Mouse (Mus musculus): ENCODE results near the gene Dus4l.
"Not testable (repeated sequence)": the region's sequence is repeated elsewhere in the genome, so short reads cannot be mapped to it uniquely, and the experiment has no call there.

The Dus4l gene

DNA sequence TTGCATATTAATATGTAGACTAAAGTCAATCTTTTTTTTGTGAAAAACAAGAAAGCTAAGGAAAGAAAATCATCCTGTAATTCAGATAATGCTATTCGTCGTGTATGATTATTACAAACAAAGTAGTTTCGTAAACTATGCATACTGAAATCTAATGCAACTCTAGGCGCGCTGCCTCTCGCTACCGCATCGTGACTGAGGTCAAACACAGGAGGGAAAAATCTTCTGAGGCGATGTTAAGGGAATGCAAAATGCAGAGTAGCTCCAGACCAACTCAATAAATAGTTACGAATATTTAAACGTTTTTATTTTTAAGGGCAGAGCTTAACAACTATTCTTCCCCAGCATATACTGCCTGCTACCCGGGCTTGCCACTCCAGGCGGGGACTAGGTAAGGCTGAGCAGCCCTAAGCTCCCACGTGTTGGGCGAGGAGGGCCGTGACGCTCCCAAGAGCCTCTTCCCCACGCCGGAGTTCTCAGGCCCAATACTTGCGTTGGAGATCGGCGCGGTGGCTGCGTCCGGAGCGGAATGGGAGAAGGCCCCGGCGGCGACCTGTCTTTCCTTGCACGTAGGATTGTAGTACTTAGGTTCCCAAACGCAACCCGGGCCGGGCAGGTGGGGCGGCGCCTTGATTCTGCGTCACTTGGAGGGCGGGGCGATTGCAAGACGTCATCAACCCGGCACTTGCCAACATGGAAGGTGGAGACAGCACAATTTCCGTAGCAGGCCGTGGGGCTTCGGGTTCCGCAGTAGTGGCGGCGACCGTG, at the start of gene Dus4l, which contains the start of gene Cog5:
Dus4l (minus strand) TSS at position 630 of the 768 bp plus-strand sequence.
Cog5 (plus strand) TSS at position 673 of the 768 bp plus-strand sequence.
- DNase-seq: peak; percentile 100

DNA sequence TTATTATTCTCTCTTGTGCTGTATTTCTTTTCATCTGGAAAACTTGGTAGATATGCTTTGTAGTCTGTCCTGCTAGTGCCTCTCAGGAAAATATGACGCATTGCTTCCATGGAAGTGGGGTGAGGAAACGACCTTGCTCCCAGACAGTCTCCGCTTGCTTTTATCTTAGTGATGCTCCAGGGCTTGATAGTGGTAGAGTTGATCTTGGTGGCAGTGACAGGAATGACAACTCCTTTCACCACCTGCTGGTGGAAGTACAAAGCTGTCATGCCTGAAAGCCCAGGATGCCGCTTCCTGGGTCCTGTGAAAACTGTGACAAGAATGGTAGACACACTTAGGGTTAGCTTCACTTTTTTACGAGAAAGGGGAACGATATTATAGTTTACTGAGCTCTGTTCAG, 49.3 kb upstream of the Dus4l start:
- no peak for DNase-seq

DNA sequence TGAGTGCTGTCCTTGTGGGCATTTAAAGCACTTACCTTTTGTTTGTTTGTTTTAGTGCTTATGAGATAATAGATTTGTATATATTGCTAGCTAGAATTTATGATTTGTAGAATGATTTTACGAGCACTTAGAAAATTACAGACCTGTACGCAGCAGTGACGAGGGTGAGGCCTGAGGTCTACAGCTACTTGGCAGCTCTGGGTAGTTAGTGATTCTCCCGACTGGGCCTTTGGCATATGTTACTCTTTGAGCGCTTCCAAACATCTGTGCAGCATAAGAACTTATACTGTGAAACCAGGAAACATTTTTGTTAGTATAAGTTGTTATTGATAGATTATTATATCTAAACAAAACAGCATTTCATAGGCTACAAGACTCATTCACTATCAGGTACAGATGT, 46.8 kb upstream of the Dus4l start:
- no peak for DNase-seq

DNA sequence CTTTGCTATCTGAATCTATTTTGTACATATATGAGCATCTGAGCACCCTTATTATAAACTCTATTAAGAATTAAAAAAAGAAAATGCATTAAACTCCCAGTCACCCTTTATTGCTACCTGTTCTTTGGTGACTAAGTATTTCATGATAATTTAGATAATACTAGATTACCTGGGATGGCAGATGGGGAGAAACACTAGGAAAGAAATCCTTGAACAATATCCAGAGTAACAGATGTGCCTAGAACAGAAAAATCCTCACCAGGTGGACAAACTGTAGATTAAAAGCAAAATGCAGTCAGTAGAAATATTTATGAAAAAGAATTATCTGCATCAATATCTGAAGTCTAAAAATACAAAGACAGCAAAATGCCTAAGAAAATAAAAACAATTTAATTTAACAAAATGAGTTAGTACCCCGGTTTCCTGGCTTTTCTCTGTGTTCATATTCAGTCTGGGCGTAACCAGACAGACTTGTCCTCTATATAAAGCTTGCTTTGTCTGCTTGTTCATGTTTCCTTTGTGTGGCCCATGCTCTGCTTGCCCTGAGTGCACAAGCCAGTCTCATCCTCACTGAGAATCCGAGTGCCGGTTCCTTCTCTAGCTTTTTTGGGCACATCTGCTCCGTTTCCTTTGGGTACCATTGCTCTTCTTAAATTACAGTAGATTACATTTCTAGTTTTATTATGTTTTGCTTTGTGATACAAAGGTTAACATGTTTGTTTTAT, 46.2 kb upstream of the Dus4l start:
- no peak for DNase-seq

DNA sequence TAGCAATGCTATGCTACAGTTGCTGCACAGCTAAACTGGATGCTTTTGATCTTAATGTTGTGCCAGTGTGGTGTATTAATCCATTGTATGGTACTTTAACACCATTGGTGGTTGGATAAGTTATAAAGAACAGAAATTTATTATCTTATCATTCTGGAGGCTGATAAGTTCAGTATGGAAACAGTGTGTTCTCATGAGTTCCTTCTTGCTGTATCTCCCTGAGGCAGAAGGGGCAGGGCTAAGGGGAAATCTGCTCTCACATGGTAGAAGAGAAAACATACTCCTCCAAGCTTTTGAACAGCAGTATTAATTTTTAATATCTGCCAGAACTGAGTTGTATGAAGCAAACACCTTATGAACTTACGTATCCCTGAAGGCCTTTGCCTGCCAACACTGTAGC, 38.7 kb upstream of the Dus4l start:
- DNase-seq: no peak

DNA sequence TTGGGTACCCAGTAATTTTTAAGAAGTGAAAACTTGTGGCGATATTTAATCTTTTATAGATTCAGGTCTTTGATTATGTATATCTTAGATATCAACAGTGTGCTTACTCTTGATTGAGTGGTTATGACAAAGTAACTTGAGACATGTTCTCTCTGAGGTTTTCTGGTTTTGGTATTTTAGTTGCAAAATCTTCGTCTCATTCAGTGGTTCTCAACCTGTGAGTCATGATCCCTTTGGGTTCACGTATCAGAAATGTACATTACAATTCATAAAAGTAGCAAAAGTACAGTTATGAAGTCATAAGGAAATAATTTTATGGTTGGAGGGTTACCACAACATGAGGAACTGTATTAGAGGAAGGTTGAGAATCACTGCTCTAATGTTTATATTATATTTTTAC, 32.1 kb upstream of the Dus4l start:
- no peak for DNase-seq

DNA sequence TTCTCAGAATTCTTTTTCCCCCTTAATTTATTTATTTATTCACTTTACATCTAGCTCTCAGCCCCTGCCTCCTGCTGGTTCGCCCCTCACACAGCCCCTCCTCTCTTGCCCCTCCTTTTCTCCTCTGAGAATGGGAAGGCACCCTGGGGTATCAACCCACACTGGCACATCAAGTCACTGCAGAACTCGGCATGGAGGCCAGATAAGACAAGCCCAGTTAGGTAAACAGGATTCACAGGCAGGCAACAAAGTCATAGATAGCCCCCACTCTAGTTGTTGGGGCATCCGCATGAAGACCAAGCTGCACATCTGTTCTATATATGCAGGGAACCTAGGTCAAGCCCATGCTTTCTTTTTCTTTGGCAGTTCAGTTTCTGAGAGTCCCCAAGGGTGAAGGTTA, 12.6 kb upstream of the Dus4l start:
- no peak for DNase-seq

DNA sequence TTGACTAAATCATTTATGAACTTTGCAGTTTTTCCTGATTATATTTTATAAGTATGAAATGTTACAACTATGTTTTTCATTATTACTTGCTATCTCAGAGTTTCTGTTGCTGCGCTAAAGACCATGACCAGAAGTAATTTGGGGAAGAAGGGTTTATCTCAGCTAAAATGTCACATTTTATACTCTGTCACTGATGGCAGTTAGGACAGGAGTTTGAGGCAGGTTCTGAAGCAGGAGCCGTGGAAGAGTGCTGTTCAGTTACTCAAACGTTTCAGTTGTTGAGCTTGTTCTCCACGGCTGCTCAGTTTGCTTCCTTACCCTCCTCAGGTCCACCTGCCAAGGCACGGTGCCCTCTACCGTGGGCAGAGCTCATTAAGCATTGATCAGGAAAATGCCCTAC, 11.4 kb upstream of the Dus4l start:
- no peak for DNase-seq

DNA sequence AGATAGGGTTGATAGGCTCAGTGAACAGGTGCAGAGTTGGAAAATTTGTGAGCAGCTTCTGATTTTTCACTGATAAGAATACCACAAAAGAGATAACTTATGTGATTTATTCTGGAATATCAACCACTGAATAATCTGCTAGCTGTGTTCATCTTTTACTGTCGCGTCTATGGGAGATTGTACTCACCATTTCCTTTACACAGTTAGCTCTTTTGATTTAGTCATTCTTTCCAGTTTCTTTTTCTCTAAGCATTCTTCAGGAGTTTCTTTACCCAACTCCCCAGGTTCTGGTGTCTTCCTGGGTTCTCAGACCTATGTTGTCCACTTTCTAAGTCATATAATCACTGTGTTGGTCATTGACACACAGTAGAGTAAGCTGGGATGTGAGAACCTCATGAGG, 2.2 kb upstream of the Dus4l start:
- DNase-seq: no peak

DNA sequence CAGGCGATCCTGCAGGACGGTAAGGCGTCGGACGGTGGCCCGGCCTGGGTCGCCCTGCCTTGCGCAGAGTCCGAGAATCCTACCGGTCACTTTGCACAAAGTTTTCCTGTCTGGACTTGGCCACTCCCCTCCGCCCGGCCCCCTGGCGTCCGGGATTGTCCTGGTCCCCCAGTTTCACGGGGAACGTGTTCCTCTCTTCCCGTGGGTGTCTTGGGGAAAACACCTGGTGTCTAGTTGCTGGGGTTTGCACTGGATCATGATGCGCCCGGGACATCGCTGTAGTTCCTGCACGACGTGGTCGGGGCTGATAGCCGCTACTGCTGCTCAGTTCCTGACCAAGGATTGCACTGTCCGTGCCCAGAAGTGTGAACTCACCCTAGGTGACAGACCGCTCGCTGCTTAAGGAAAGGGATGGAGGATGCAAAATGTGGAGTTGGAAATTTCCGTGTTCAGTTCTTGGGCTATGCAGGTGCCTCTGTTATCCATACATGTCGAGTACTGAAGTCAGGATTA, 395 bp upstream of the Dus4l start:
- DNase-seq: no peak

DNA sequence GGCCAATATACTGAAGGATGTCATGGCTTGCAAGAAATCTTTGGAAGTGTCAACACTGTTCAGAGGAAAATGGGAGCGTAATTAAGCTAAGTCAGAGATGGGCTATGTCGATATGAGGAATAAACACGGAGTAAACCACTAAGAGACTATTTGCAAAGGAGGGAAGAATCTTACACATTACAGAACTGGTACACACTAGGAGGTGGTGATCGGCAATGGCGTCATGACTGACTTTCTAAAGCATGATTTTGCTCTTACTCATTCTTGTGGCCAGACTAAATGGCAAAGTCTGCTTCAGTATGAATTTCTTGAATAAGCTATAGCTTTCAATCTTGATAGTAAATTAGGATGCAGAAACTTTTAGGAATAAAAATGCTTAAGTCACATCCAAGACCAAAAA, 1.0 kb downstream of the Dus4l start:
- DNase-seq: no peak

DNA sequence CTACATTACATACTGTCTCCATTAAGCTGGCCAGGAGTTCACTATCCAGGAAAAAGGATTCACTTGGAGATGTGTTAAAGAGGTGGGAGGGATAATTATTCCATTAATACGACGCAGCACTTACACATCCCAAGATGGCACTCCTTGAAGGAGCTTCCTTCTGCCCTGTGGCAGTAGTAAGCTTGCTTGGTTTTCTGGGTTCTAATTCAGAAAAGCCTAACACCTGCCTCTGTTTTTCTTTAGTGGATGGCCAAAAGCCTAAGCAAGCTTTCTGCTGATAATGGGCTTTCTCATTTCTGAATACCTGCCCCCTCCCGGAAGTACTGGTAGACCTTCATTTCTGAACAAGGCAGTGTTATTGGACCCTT, 19.4 kb downstream of the Dus4l start:
- DNase-seq: no peak

DNA sequence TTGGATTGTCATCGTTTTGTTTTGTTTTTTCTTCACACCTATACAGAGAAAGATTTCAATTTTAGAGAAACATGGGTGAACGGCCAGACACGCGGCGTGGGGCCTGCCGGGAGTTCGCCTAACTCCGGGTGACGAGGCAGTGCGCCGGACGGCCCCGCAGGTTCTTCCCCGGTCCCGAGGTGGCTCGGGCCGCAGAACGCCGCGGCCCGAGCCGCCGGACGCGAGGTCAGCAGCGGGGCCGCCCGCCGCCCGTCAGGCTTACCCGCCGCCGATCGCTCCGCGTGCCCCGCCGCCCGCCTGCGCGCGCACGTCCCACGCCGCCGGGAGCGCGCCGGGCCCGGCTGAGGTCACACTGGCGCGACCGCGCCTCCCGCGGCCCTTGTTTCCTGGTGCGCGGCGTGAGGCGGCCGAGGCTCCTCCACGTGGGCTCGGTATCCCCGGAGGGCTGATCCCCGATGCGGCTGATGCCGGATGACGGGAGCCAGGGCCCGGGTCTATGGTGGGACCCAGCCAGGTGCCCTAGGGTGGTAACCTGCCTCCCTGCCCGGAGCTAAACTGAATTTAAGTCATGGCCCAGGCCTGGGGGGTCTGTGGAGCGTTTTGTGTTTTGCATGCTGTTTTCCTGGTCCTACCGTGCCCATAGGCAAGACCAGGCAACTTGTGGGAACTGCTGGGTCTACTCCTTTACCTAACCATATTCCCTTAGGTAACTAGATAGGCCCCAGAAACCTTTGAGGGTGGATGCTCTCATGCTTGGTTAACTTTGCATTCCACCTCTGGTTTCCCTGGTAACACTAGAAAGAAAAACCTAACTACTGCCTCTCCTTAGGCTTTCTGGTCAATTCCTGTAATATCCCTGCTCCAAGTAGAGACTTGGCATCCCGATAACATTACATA, 20.0 kb downstream of the Dus4l start, which contains the start of gene Bcap29:
Bcap29 (minus strand) TSS at position 316 of the 897 bp plus-strand sequence.
- DNase-seq: peak; percentile 83

DNA sequence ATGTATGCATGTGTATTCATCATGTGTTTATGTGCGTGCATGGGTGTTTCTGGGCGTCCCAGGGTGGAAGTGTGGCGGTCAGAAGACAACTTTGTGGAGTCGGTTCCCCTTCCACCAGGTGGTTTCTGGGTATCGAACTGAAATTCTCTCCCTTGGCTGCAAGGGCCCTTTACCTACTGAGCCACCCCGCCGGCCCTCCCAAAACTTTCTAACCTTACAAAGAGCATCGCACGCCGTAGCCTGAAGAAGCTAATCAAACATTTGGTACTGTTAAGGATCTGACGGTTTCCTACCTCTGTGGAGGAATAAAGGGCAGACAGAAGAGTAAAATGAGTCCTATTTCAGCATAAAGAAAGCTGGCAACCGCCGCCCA, 20.7 kb downstream of the Dus4l start:
- no peak for DNase-seq

DNA sequence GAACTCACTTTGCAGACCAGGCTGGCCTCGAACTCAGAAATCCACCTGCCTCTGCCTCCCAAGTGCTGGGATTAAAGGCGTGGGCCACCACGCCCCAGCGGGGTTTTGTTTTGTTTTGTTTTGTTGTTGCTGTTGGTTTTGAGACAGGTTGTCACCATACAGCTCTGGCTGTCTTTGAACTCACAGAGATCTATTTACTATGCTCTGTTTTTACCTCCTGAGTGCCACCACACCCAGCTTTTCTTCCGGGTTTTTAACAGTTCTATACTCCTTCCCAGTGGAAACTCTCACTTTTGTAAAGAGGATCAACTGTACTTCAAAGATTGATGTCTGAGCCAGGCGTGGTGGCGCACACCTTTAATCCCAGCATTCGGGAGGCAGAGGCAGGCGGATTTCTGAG, 26.2 kb downstream of the Dus4l start:
- not testable (repeated sequence) for DNase-seq

DNA sequence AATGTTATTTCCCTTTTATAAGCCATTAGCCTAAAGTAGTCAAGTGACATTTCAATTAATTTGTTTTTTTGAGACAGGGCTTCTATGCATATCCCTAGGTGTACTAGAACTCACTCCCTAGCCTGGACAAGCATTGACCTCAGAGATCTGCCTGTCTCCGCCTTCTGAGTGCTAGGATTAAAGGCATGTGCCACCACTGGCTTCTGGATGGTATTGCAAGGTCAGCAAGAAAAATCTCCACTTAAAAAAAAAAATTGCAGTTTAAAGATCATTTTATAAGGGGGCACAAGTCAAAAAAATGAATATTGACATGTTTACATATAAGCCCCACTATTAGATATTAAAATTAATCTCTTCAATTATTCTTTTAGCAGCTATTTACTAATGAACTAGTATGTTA, 29.6 kb downstream of the Dus4l start:
- DNase-seq: no peak

DNA sequence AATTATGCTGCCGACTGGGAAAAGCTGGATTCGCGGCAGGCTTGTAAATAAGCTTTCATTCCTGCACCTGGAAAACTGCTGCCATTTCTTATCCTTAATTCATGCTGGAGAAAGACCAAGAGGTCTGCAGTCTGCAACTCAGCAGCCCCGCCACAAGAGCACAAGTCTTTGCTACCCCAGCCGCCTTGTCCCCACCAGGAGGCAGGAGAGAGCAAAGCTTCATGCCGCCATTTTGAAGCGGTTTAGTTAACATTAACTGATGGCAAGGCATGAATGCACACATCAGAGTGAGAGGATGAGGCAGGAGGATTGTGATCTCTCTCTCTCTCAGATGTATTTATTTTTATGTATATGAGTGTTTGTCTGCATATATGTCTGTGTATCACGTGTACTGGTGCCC, 34.5 kb downstream of the Dus4l start:
- DNase-seq: no peak

DNA sequence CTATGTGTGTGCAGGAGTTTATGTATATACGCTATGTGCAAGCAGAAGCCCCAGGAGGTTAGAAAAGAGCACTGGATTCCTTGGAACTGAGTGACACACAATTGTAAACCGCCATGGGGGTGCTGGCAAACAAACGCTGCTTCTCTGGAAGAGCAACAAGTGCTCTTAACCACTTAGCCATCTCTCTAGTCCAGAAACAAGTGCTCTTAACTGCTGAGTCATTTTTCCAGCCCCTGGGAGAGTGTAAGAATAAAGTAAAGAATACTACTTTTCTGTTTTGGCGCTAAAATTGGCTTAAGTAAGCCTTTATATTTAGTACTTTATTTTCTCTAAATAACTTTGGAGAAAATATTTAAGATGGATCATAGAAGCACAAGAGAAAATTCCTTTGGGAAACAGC, 41.3 kb downstream of the Dus4l start:
- no peak for DNase-seq

DNA sequence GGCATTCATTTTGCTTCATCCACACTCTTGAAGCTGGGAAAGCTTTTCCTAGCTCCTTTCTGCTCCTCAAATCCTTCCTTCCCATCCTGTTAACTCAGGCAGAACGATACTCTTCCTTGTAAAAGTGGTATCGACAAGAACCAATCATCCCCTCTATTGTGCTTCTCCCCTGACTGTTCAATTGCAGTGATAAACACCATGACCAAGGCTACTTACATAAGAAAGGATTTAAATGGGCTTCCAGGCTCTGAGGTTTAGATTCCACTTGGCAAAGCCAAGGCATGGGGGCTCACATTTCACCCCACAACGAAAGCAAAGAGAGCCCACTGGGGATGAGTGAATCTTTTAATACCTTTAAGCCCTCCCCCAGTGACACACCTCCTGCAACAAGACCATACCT, 46.5 kb downstream of the Dus4l start:
- no peak for DNase-seq

DNA sequence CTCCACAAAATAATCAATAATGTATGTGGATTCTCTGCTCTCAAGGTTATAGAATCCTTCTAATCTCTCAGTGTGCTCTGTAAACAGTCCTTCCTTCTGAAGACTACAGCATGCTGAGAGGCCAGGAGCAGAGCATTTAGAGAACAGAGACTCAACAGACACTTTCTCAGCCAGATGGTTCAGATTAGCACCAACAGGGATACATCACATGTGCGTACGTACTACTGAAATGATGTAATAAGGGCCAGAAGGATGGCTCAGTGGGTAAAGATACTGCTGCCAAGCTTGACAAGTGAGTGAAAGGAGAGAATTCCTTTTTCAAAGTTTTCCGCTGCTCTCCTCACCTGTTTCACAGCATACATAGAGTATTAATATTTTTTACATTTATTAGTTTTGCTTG, 49.7 kb downstream of the Dus4l start:
- DNase-seq: no peak

DNA sequence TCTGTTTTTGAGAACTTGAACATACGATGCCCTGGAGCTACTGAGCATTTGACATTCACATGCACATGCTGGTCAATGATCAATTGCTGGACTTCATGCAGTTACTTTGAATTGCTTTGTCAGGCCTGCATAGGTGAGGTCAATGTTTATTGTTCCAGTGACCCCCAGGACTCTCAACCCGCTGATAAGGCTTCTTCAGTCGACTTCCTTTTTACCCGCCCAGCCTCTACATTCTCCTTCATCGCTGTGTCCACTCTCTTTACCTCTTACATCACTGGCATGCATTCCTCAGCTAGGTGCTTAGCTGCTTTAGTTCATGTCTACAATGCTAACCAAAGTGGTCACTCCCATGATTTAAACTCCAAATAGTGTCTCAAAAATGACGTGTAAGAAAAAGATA, 51.0 kb downstream of the Dus4l start:
- DNase-seq: no peak

DNA sequence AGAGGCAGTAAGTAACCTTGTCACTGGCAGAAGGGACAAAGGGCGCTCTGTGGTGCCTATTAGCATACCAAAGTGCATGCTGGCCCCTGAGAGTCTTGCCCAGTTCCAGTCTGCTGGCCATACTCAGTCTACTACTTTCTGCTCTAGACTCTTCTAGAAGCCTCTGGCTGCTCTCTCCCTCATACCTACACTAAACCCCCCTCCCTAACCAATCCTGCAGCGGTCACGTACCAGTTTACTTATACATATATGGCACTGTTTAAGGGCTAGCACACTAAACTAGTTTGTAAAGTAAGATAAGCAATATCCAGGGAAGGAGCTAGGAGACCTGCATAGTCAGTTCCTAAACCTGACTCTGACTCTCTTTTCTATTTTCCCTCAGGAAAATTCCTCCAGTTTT, 60.3 kb downstream of the Dus4l start:
- DNase-seq: peak; percentile 7

DNA sequence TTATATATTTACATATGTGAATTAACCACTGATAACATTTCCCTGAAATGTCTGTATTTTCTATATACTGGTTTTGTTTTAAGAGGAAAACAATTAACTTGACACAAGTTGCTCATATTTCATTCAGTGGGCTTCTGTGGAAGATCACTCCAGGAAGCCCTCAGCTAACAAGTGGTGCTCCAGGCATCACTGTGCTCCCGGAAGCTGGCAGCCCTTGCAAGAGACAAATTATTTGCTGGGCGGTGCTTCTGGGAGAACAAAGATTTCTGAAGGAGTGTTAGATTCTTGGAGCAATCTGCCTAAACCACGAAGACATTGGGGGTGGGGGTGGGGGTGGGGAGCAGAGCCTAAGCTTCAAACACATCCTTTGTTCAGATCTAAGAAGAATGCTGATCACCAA, 62.6 kb downstream of the Dus4l start:
- no peak for DNase-seq
